In the genomic region with DNA sequence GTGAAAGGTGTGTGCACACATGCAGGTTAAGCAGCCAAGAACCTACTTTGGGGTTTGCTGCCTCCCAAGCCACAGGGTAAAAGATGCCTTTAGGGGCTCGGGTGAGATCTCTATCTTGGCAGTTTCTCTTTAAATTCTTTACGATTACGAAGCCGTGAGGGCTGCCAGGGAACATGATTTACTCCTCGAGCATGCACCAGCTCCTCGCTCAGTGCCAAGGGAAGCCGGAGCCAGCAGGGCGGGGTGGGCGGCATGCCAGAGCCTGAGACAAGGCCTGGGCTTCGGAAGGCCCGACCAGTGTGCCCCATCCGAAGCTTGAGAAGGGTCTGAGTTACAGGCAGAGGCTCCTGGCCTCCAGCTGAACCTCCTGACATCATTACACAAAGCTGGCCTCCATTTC, we compare ENCODE assay signal across 8 mouse cellular contexts. TPM values are rescaled to one million over a fixed set of nuclear protein-coding genes. Genes with fewer than 3 reads are reported as not detected.
DNase-seq lines count a peak whose midpoint lies in the region; ATAC-seq and TF ChIP-seq lines count a peak whose summit lies in the region.

No protein-coding gene starts in this region.

- H3K9me3 ChIP-seq in neural tube, embryonic 13.5 days, result no peaks in the 10 kb centered on the region
- H3K9me3 ChIP-seq in hindbrain, postnatal 0 days (ENCODE audit: low read length), result no peaks in the 10 kb centered on the region
- no peaks in the 10 kb centered on the region for H3K9me3 ChIP-seq in midbrain, postnatal 0 days (ENCODE audit: low read length)
- no peaks in the 10 kb centered on the region for H3K9me3 ChIP-seq in liver, embryonic 12.5 days (replicated peaks)

- WGBS in neural tube, embryonic 13.5 days, result 46% methylated on average over 12 of the region's 12 CpGs
- WGBS in hindbrain, postnatal 0 days, result 34% methylated on average over 12 of the region's 12 CpGs
- 43% methylated on average over 12 of the region's 12 CpGs for WGBS in midbrain, postnatal 0 days
- 74% methylated on average over 12 of the region's 12 CpGs for WGBS in liver, embryonic 12.5 days (ENCODE audit: insufficient replicate concordance)

- H3K4me1 ChIP-seq in neural tube, embryonic 13.5 days (replicated peaks), result peaks cover 92% of the 10 kb centered on the region
- H3K4me1 ChIP-seq in hindbrain, postnatal 0 days (ENCODE audit: insufficient read depth, low read length), result peaks cover 47% of the 10 kb centered on the region
- peaks cover 33% of the 10 kb centered on the region for H3K4me1 ChIP-seq in midbrain, postnatal 0 days (ENCODE audit: insufficient read depth, low read length)
- peaks cover 40% of the 10 kb centered on the region for H3K4me1 ChIP-seq in liver, embryonic 12.5 days

- H3K36me3 ChIP-seq in neural tube, embryonic 13.5 days, result peaks cover 20% of the 10 kb centered on the region
- no peaks in the 10 kb centered on the region for H3K36me3 ChIP-seq in hindbrain, postnatal 0 days (ENCODE audit: insufficient read depth, low read length)
- peaks cover 19% of the 10 kb centered on the region; the same call in 1 of the 2 replicates for H3K36me3 ChIP-seq in midbrain, postnatal 0 days (ENCODE audit: insufficient read depth, low read length)
- H3K36me3 ChIP-seq in liver, embryonic 12.5 days, result no peaks in the 10 kb centered on the region

- no peak overlapping the region for H3K4me3 ChIP-seq in neural tube, embryonic 13.5 days
- H3K4me3 ChIP-seq in hindbrain, postnatal 0 days (ENCODE audit: low read length), result no peak overlapping the region
- H3K4me3 ChIP-seq in midbrain, postnatal 0 days (ENCODE audit: low read depth, low read length), result no peak overlapping the region
- H3K4me3 ChIP-seq in liver, embryonic 12.5 days, result no peak overlapping the region

- H3K4me2 ChIP-seq in neural tube, embryonic 13.5 days, result no peak overlapping the region
- H3K4me2 ChIP-seq in hindbrain, postnatal 0 days (ENCODE audit: low read depth, low read length), result no peak overlapping the region
- no peak overlapping the region for H3K4me2 ChIP-seq in midbrain, postnatal 0 days (ENCODE audit: low read depth, low read length, poor library complexity, severe bottlenecking)
- no peak overlapping the region for H3K4me2 ChIP-seq in liver, embryonic 12.5 days

- TF ChIP-seq CTCF in hindbrain, postnatal 0 days (IDR thresholded peaks at IDR 0.05; ENCODE audit: low read depth), result no peak
- TF ChIP-seq CTCF in midbrain, postnatal 0 days (IDR thresholded peaks at IDR 0.05), result no peak

- peaks cover 17% of the 10 kb centered on the region for H3K27me3 ChIP-seq in neural tube, embryonic 13.5 days
- H3K27me3 ChIP-seq in hindbrain, postnatal 0 days (ENCODE audit: insufficient read depth, low read length), result no peaks in the 10 kb centered on the region
- no peaks in the 10 kb centered on the region for H3K27me3 ChIP-seq in midbrain, postnatal 0 days (ENCODE audit: insufficient read depth, low read length)
- H3K27me3 ChIP-seq in liver, embryonic 12.5 days (replicated peaks), result peaks cover 85% of the 10 kb centered on the region

- no peak for DNase-seq in neural tube, embryonic 10.5 days (ENCODE audit: extremely low spot score, low spot score)
- peak; percentile 71 to 77 for DNase-seq in frontal cortex, postnatal 10 days (ENCODE audit: low spot score in 2 of 2)
- DNase-seq in hindbrain, postnatal 0 days (ENCODE audit: low spot score), result peak; percentile 90
- peak; percentile 58 to 82 for DNase-seq in left cerebral cortex, adult 8-10 months (ENCODE audit: low spot score in 2 of 2)
- DNase-seq in midbrain, postnatal 0 days (ENCODE audit: low spot score), result peak; percentile 85

- 0 out of 2 replicates have a peak overlapping the region, but pooled peaks have one; percentile 22 for H3K9ac ChIP-seq in neural tube, embryonic 13.5 days
- no peak overlapping the region for H3K9ac ChIP-seq in hindbrain, postnatal 0 days (replicated peaks; ENCODE audit: low read length)
- H3K9ac ChIP-seq in midbrain, postnatal 0 days (replicated peaks; ENCODE audit: low read length, poor library complexity, severe bottlenecking), result no peak overlapping the region
- no peak overlapping the region for H3K9ac ChIP-seq in liver, embryonic 12.5 days

- no peak for ATAC-seq in neural tube, embryonic 13.5 days (ENCODE audit: low read depth)
- peak; percentile 58 for ATAC-seq in hindbrain, postnatal 0 days
- no peak for ATAC-seq in midbrain, postnatal 0 days (ENCODE audit: low FRiP score)
- no peak for ATAC-seq in erythroid progenitor cell, adult 5-6 weeks (replicated peaks; ENCODE audit: low FRiP score, poor library complexity, severe bottlenecking)
- ATAC-seq in liver, embryonic 12.5 days, result no peak

- H3K27ac ChIP-seq in neural tube, embryonic 13.5 days (replicated peaks), result no peak overlapping the region; the same call in 1 of the 2 replicates
- peak overlapping the region; percentile 57; the same call in 1 of the 2 replicates for H3K27ac ChIP-seq in hindbrain, postnatal 0 days
- no peak overlapping the region for H3K27ac ChIP-seq in midbrain, postnatal 0 days (ENCODE audit: low read depth, low read length)
- no peak overlapping the region for H3K27ac ChIP-seq in liver, embryonic 12.5 days

RNA-seq across cellular contexts. Expression of gene Sema3f, which starts 8.7 kb away (rescaled TPM):
- polyA plus RNA-seq in neural tube, embryonic 13.5 days (2015; fragmentation: Nextera tagmentation; extraction: Ambion mirVana), result 12.2 and 13.2 TPM in 2 replicates
- 65.4 and 81.3 TPM in 2 replicates for total RNA-seq in hindbrain, postnatal 0 days (2014; rRNA removed)
- polyA plus RNA-seq in hindbrain, postnatal 0 days (2015; fragmentation: Nextera tagmentation; extraction: Ambion mirVana), result 7.5 and 8.7 TPM in 2 replicates
- 10 to 100 TPM; 14.5 to 17.6 (median 16.0) TPM for total RNA-seq in left cerebral cortex, adult 8-10 months (2022)
- 115 and 120 TPM in 2 replicates for total RNA-seq in midbrain, postnatal 0 days (2014; rRNA removed)
- 13.5 and 14.1 TPM in 2 replicates for polyA plus RNA-seq in midbrain, postnatal 0 days (2015; fragmentation: Nextera tagmentation; extraction: Ambion mirVana)
- not detected in 2 replicates for total RNA-seq in erythroid progenitor cell, adult 5-6 weeks (2015; ENCODE audit: low replicate concordance)
- not detected in 2 replicates for total RNA-seq in erythroid progenitor cell, adult 5-6 weeks (2017; ENCODE audit: low replicate concordance)
- 3.9 and 4.2 TPM in 2 replicates for polyA plus RNA-seq in liver, embryonic 12.5 days (2016; fragmentation: Nextera tagmentation; extraction: Ambion mirVana)

RNA-seq across cellular contexts. Expression of gene Gnat1, which starts 22.1 kb away (rescaled TPM):
- polyA plus RNA-seq in neural tube, embryonic 13.5 days (2015; fragmentation: Nextera tagmentation; extraction: Ambion mirVana), result 0.96 and 2.4 TPM in 2 replicates
- 0.52 TPM in 1 of 2 replicates, not detected in the other for total RNA-seq in hindbrain, postnatal 0 days (2014; rRNA removed)
- 2.4 and 2.7 TPM in 2 replicates for polyA plus RNA-seq in hindbrain, postnatal 0 days (2015; fragmentation: Nextera tagmentation; extraction: Ambion mirVana)
- 1 to 10 TPM in 1 of 4 experiments, under 1 TPM in 3; 0.32 to 1.0 (median 0.62) TPM for total RNA-seq in left cerebral cortex, adult 8-10 months (2022)
- total RNA-seq in midbrain, postnatal 0 days (2014; rRNA removed), result 0.52 and 0.55 TPM in 2 replicates
- 2.3 and 2.6 TPM in 2 replicates for polyA plus RNA-seq in midbrain, postnatal 0 days (2015; fragmentation: Nextera tagmentation; extraction: Ambion mirVana)
- total RNA-seq in erythroid progenitor cell, adult 5-6 weeks (2015; ENCODE audit: low replicate concordance), result not detected in 2 replicates
- 1.9 TPM in 1 of 2 replicates, not detected in the other for total RNA-seq in erythroid progenitor cell, adult 5-6 weeks (2017; ENCODE audit: low replicate concordance)
- 1.9 and 2.4 TPM in 2 replicates for polyA plus RNA-seq in liver, embryonic 12.5 days (2016; fragmentation: Nextera tagmentation; extraction: Ambion mirVana)

RNA-seq across cellular contexts. Expression of gene Slc38a3, which starts 32.3 kb away (rescaled TPM):
- polyA plus RNA-seq in neural tube, embryonic 13.5 days (2015; fragmentation: Nextera tagmentation; extraction: Ambion mirVana), result 23.9 and 25.6 TPM in 2 replicates
- 102 and 134 TPM in 2 replicates for total RNA-seq in hindbrain, postnatal 0 days (2014; rRNA removed)
- 52.1 and 54.5 TPM in 2 replicates for polyA plus RNA-seq in hindbrain, postnatal 0 days (2015; fragmentation: Nextera tagmentation; extraction: Ambion mirVana)
- 10 to 100 TPM; 82.5 to 94.5 (median 86.9) TPM for total RNA-seq in left cerebral cortex, adult 8-10 months (2022)
- total RNA-seq in midbrain, postnatal 0 days (2014; rRNA removed), result 70.0 and 94.5 TPM in 2 replicates
- polyA plus RNA-seq in midbrain, postnatal 0 days (2015; fragmentation: Nextera tagmentation; extraction: Ambion mirVana), result 37.6 and 44.6 TPM in 2 replicates
- not detected in 2 replicates for total RNA-seq in erythroid progenitor cell, adult 5-6 weeks (2015; ENCODE audit: low replicate concordance)
- total RNA-seq in erythroid progenitor cell, adult 5-6 weeks (2017; ENCODE audit: low replicate concordance), result not detected in 2 replicates
- polyA plus RNA-seq in liver, embryonic 12.5 days (2016; fragmentation: Nextera tagmentation; extraction: Ambion mirVana), result 2.8 and 3.3 TPM in 2 replicates

Comparison
In these comparisons a context has a peak if more than half of its experiments do, and no peak if none do; other contexts are left out.
1. RNA of gene Sema3f, which starts 8.7 kb away (total RNA-seq): 115 to 120 TPM in midbrain, postnatal 0 days, 65.4 to 81.3 TPM in hindbrain, postnatal 0 days and 14.5 to 17.6 TPM in left cerebral cortex, adult 8-10 months; not detected in erythroid progenitor cell, adult 5-6 weeks; every median in the first group is over 10 times any median in the second.
2. RNA of gene Slc38a3, which starts 32.3 kb away (total RNA-seq): 102 to 134 TPM in hindbrain, postnatal 0 days, 70.0 to 94.5 TPM in midbrain, postnatal 0 days and 82.5 to 94.5 TPM in left cerebral cortex, adult 8-10 months; not detected in erythroid progenitor cell, adult 5-6 weeks; every median in the first group is over 10 times any median in the second.